Mouse (Mus musculus) midbrain, embryonic 13.5 days (tissue): ENCODE data around the gene Rnf2. TPM values are rescaled to one million over a fixed set of nuclear protein-coding genes. Genes with fewer than 3 reads are reported as not detected.
"Not testable (repeated sequence)": the region's sequence is repeated elsewhere in the genome, so short reads cannot be mapped to it uniquely, and the experiment has no call there.

Experiments used
- ATAC-seq: fragments of 200-750 bp; cut with Nextera tagmentation; 2 replicates; pipeline ENCODE4 v1.8.0; 2017; ENCODE audit warnings: mild to moderate bottlenecking, moderate TSS enrichment, moderate library complexity
- H3K27ac ChIP-seq: fragments of 300-500 bp; sonication (generic); 2 replicates; pipeline ENCODE4 v1.5.1; 2015; ENCODE audit warnings: inconsistent platforms, mild to moderate bottlenecking, moderate library complexity
- H3K27me3 ChIP-seq: fragments of 300-500 bp; sonication (generic); 2 replicates; pipeline ENCODE4 v1.6.1; 2015; ENCODE audit warnings: mild to moderate bottlenecking, inconsistent platforms
- H3K36me3 ChIP-seq: fragments of 300-500 bp; sonication (generic); 2 replicates; pipeline ENCODE4 v1.6.1; 2015; ENCODE audit warnings: mild to moderate bottlenecking, inconsistent platforms
- H3K4me1 ChIP-seq: fragments of 300-500 bp; sonication (generic); replicated peaks from 2 replicates; pipeline ENCODE4 v1.6.1; 2015; ENCODE audit warnings: inconsistent platforms
- H3K4me2 ChIP-seq: fragments of 300-500 bp; sonication (generic); replicated peaks from 2 replicates; pipeline ENCODE4 v1.6.1; 2015; ENCODE audit warnings: moderate library complexity, mild to moderate bottlenecking, inconsistent platforms
- H3K4me3 ChIP-seq: fragments of 300-500 bp; sonication (generic); replicated peaks from 2 replicates; pipeline ENCODE4 v1.5.1; 2015; ENCODE audit warnings: mild to moderate bottlenecking, inconsistent platforms
- H3K9ac ChIP-seq: fragments of 300-500 bp; sonication (generic); replicated peaks from 2 replicates; pipeline ENCODE4 v1.6.1; 2015; ENCODE audit warnings: mild to moderate bottlenecking, inconsistent platforms
- H3K9me3 ChIP-seq: fragments of 300-500 bp; sonication (generic); 2 replicates; pipeline ENCODE4 v1.6.1; 2016; ENCODE audit warnings: mild to moderate bottlenecking, inconsistent platforms
- WGBS: fragments of 180-500 bp; shearing (Covaris S2); methylation state at CpG from one replicate; pipeline ENCODE4 v1.1.7; 2015; 5-methylcytosine and 5-hydroxymethylcytosine counted together
- polyA plus RNA-seq: library from polyadenylated mRNA; unstranded; fragments of >200 nt; fragmentation: Nextera tagmentation; extraction: Ambion mirVana; gene quantifications from 2 replicates; pipeline ENCODE4 v1.2.1, GENCODE M21; 2015

The Rnf2 gene
- polyA plus RNA-seq, 1 experiment from 2014 or later = 122 TPM

GRCm38 (mm10) chr1:151482497-151482896 is 18.3 kb downstream of the Rnf2 start:
- H3K9me3 ChIP-seq = no peaks in the 10 kb centered on the region
- WGBS = 89% methylated on average over 1 of the region's 1 CpGs
- no peak overlapping the region for H3K4me3 ChIP-seq
- peaks cover 16% of the 10 kb centered on the region; the same call in 1 of the 2 replicates for H3K36me3 ChIP-seq
- no peak overlapping the region for H3K9ac ChIP-seq
- no peak overlapping the region for H3K27ac ChIP-seq
- H3K4me2 ChIP-seq = no peak overlapping the region
- ATAC-seq = no peak
- no peaks in the 10 kb centered on the region for H3K27me3 ChIP-seq
- peaks cover 5% of the 10 kb centered on the region for H3K4me1 ChIP-seq

GRCm38 (mm10) chr1:151472386-151472785 is 28.4 kb downstream of the Rnf2 start:
- H3K27me3 ChIP-seq, H3K27ac ChIP-seq, H3K4me1 ChIP-seq, H3K4me2 ChIP-seq, ATAC-seq, H3K9me3 ChIP-seq, H3K9ac ChIP-seq, H3K4me3 ChIP-seq: not testable (repeated sequence)
- 86% methylated on average over 8 of the region's 8 CpGs for WGBS
- peaks cover 70% of the 10 kb centered on the region for H3K36me3 ChIP-seq

- Histone ChIP-seq H3K4me3 (no peak overlapping the region), H3K4me1 (no peaks in the 10 kb centered on the region), H3K27ac (no peak overlapping the region), H3K36me3 (peaks cover 62% of the 10 kb centered on the region), H3K9ac (no peak overlapping the region), H3K9me3 (no peaks in the 10 kb centered on the region), H3K27me3 (no peaks in the 10 kb centered on the region), H3K4me2 (no peak overlapping the region)
- ATAC-seq = no peak
- 49% methylated on average over 7 of the region's 7 CpGs for WGBS
These were observed 29.3 kb downstream of the Rnf2 start for GRCm38 (mm10) chr1:151471429-151471828.

- Histone ChIP-seq H3K36me3 (peaks cover 31% of the 10 kb centered on the region), H3K27ac (no peak overlapping the region), H3K9me3 (no peaks in the 10 kb centered on the region), H3K4me3 (no peak overlapping the region), H3K27me3 (no peaks in the 10 kb centered on the region), H3K4me1 (no peaks in the 10 kb centered on the region), H3K4me2 (no peak overlapping the region), H3K9ac (no peak overlapping the region)
- WGBS = 91% methylated on average over 4 of the region's 4 CpGs
- ATAC-seq = no peak
These were observed 34.2 kb downstream of the Rnf2 start for GRCm38 (mm10) chr1:151466571-151466970.

GRCm38 (mm10) chr1:151464914-151465313 is 35.8 kb downstream of the Rnf2 start:
- Histone ChIP-seq H3K27ac (no peak overlapping the region), H3K9ac (no peak overlapping the region), H3K4me2 (no peak overlapping the region), H3K4me1 (no peaks in the 10 kb centered on the region), H3K9me3 (no peaks in the 10 kb centered on the region), H3K36me3 (peaks cover 33% of the 10 kb centered on the region), H3K4me3 (no peak overlapping the region), H3K27me3 (no peaks in the 10 kb centered on the region)
- 65% methylated on average over 4 of the region's 4 CpGs for WGBS
- ATAC-seq = no peak

GRCm38 (mm10) chr1:151461265-151461664 is 39.5 kb downstream of the Rnf2 start:
- H3K4me1 ChIP-seq = no peaks in the 10 kb centered on the region
- no peak overlapping the region for H3K27ac ChIP-seq
- 78% methylated on average over 9 of the region's 9 CpGs for WGBS
- no peaks in the 10 kb centered on the region for H3K27me3 ChIP-seq
- no peak for ATAC-seq
- H3K9me3 ChIP-seq = no peaks in the 10 kb centered on the region
- no peak overlapping the region for H3K9ac ChIP-seq
- H3K4me3 ChIP-seq = no peak overlapping the region
- H3K4me2 ChIP-seq = no peak overlapping the region
- H3K36me3 ChIP-seq = peaks cover 47% of the 10 kb centered on the region

GRCm38 (mm10) chr1:151457087-151457486 is 43.7 kb downstream of the Rnf2 start:
- H3K4me3 ChIP-seq = no peak overlapping the region
- H3K27me3 ChIP-seq = no peaks in the 10 kb centered on the region
- H3K9ac ChIP-seq = no peak overlapping the region
- no peaks in the 10 kb centered on the region for H3K4me1 ChIP-seq
- peaks cover 67% of the 10 kb centered on the region for H3K36me3 ChIP-seq
- no peaks in the 10 kb centered on the region for H3K9me3 ChIP-seq
- H3K27ac ChIP-seq = no peak overlapping the region
- ATAC-seq = no peak
- WGBS = 92% methylated on average over 5 of the region's 5 CpGs
- no peak overlapping the region for H3K4me2 ChIP-seq

GRCm38 (mm10) chr1:151451946-151452345 is 48.8 kb downstream of the Rnf2 start:
- no peak overlapping the region for H3K27ac ChIP-seq
- no peak for ATAC-seq
- WGBS = 97% methylated on average over 11 of the region's 11 CpGs
- H3K4me3 ChIP-seq = no peak overlapping the region
- peaks cover 68% of the 10 kb centered on the region for H3K36me3 ChIP-seq
- no peaks in the 10 kb centered on the region for H3K4me1 ChIP-seq
- H3K27me3 ChIP-seq = no peaks in the 10 kb centered on the region
- H3K9ac ChIP-seq = no peak overlapping the region
- H3K4me2 ChIP-seq = no peak overlapping the region
- H3K9me3 ChIP-seq = no peaks in the 10 kb centered on the region

- 80% methylated on average over 2 of the region's 2 CpGs for WGBS
- Histone ChIP-seq H3K27ac (no peak overlapping the region), H3K9me3 (no peaks in the 10 kb centered on the region), H3K4me3 (no peak overlapping the region), H3K4me1 (no peaks in the 10 kb centered on the region), H3K4me2 (no peak overlapping the region), H3K27me3 (no peaks in the 10 kb centered on the region), H3K9ac (no peak overlapping the region), H3K36me3 (peaks cover 70% of the 10 kb centered on the region)
- no peak for ATAC-seq
These were observed 49.9 kb downstream of the Rnf2 start for GRCm38 (mm10) chr1:151450851-151451250.

- no peak overlapping the region for H3K4me2 ChIP-seq
- H3K9ac ChIP-seq = no peak overlapping the region
- peaks cover 75% of the 10 kb centered on the region for H3K36me3 ChIP-seq
- H3K27ac ChIP-seq = no peak overlapping the region
- no peaks in the 10 kb centered on the region for H3K9me3 ChIP-seq
- no peak for ATAC-seq
- H3K27me3 ChIP-seq = no peaks in the 10 kb centered on the region
- H3K4me1 ChIP-seq = no peaks in the 10 kb centered on the region
- H3K4me3 ChIP-seq = no peak overlapping the region
- WGBS = 96% methylated on average over 10 of the region's 10 CpGs
These were observed 50.9 kb downstream of the Rnf2 start for GRCm38 (mm10) chr1:151449866-151450265.

- Histone ChIP-seq H3K27ac (no peak overlapping the region), H3K4me3 (no peak overlapping the region), H3K4me2 (no peak overlapping the region), H3K36me3 (peaks cover 54% of the 10 kb centered on the region), H3K9ac (no peak overlapping the region), H3K27me3 (no peaks in the 10 kb centered on the region), H3K4me1 (0 out of 2 replicates have a peak, but pooled peaks cover 9% of the 10 kb centered on the region), H3K9me3 (no peaks in the 10 kb centered on the region)
- ATAC-seq = no peak
- WGBS = 97% methylated on average over 6 of the region's 6 CpGs
These were observed 65.3 kb downstream of the Rnf2 start for GRCm38 (mm10) chr1:151435431-151435830.

GRCm38 (mm10) chr1:151429316-151429715 is 71.4 kb downstream of the Rnf2 start:
- 45% methylated on average over 9 of the region's 9 CpGs for WGBS
- H3K36me3 ChIP-seq = peaks cover 6% of the 10 kb centered on the region
- peaks cover 30% of the 10 kb centered on the region for H3K4me1 ChIP-seq
- H3K9ac ChIP-seq = peak overlapping the region; percentile 96
- no peaks in the 10 kb centered on the region for H3K9me3 ChIP-seq
- H3K27ac ChIP-seq = peak overlapping the region; percentile 96; the same call in 1 of the 2 replicates
- no peak for ATAC-seq
- peak overlapping the region; percentile 94 for H3K4me3 ChIP-seq
- peak overlapping the region; percentile 71 for H3K4me2 ChIP-seq
- H3K27me3 ChIP-seq = no peaks in the 10 kb centered on the region
